Mouse (Mus musculus) inflammation-experienced regulatory T-cells, adult 6 months (primary cell): ENCODE data around the gene Ccdc162. TPM values are rescaled to one million over a fixed set of nuclear protein-coding genes. Genes with fewer than 3 reads are reported as not detected.

ENCODE experiments used
- polyA plus RNA-seq, 3 experiments: library from polyadenylated mRNA; unstranded; fragments of 100-300 nt; shearing (Covaris generic); gene quantifications; one replicate each; pipeline ENCODE4 v1.2.1; 2017

Gene Ccdc162
- polyA plus RNA-seq, 3 experiments from 2014 or later, result 0.19 to 1.6 (median 1.3) TPM

Other genes starting within 250 kb of the Ccdc162 start
- 100 to 1,000 TPM in 2 of 3 experiments, 10 to 100 TPM in 1; 84.9 to 115 (median 101) TPM for gene Mical1, start 240.3 kb downstream of the Ccdc162 start, polyA plus RNA-seq
- 10 to 100 TPM; 19.3 to 29.5 (median 27.7) TPM for gene Smpd2, start 226.3 kb downstream of the Ccdc162 start, polyA plus RNA-seq
- not detected for gene Ppil6, start 226.2 kb downstream of the Ccdc162 start, polyA plus RNA-seq
- 100 to 1,000 TPM; 202 to 255 (median 243) TPM for gene Cd164, start 197.2 kb downstream of the Ccdc162 start, polyA plus RNA-seq
- gene Cep57l1, start 93.2 kb upstream of the Ccdc162 start, polyA plus RNA-seq, result 10 to 100 TPM; 11.0 to 23.3 (median 18.6) TPM
- 10 to 100 TPM; 30.3 to 78.4 (median 64.1) TPM for gene Sesn1, start 93.3 kb upstream of the Ccdc162 start, polyA plus RNA-seq